Mouse (Mus musculus): ENCODE measurements around the gene Ear2. TPM values are rescaled to one million over a fixed set of nuclear protein-coding genes. Genes with fewer than 3 reads are reported as not detected.
"Not testable (repeated sequence)": the region's sequence is repeated elsewhere in the genome, so short reads cannot be mapped to it uniquely, and the experiment has no call there.

Gene Ear2
- not detected in 2 replicates for polyA plus RNA-seq (2014; fragmentation: Nextera tagmentation; extraction: Ambion mirVana)

DNA sequence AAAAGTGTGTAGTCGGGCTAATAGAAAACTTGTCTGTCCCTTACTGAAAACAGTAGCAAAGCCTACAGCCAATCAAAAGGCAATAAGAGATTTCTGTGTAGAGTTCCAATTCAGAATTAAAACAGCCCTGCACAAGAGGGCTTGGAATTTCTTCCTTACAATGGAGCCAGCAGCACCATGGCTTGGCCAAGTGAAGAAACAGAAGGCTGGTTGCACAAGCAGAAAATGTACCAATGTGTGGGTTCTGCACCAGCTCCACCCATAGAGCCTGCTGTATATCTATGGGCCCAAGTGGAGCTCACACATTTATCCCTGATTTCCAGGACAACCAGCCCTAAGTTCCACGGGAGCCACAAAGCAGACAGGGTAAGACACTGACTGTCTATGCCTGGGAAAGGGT is at the start of gene Ear2:
Ear2 (plus strand) TSS at position 301 of the 400 bp plus-strand sequence.
- H3K27me3 ChIP-seq (ENCODE audit: control insufficient read depth, insufficient read depth, low read length); H3K4me3 ChIP-seq (ENCODE audit: low read depth, low read length); H3K9ac ChIP-seq (replicated peaks; ENCODE audit: low read depth, low read length); H3K4me1 ChIP-seq (ENCODE audit: control insufficient read depth, insufficient read depth, low read length); H3K36me3 ChIP-seq (ENCODE audit: control insufficient read depth, insufficient read depth, low read length); H3K27ac ChIP-seq (ENCODE audit: low read depth, low read length); H3K9me3 ChIP-seq (ENCODE audit: control insufficient read depth, low read length); ATAC-seq (ENCODE audit: low read depth); H3K4me2 ChIP-seq (ENCODE audit: low read depth, low read length): not testable (repeated sequence)
- WGBS = 83% methylated on average over 2 of the region's 2 CpGs

DNA sequence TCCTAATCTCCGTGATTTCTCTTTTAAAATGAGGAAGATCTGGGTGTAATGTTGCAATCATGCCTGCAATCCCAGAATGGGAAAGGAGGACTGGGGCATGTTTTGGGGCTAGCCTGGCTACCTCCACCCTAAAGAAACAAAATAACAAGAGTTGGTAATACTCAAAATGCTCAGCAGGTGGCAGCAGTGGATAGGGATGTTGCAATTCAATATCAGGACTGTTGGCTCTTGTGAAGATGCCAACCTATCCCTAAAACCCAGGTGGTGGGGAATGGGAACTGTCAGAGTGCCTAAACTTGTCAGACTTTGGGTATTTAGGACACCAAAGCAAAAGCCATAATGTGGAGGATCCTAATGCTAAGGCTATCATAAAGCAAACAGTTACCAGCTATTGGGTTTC is 34.6 kb upstream of the Ear2 start:
- not testable (repeated sequence) for H3K9ac ChIP-seq (replicated peaks; ENCODE audit: low read depth, low read length); ATAC-seq (ENCODE audit: low read depth); H3K4me1 ChIP-seq (ENCODE audit: control insufficient read depth, insufficient read depth, low read length); H3K27ac ChIP-seq (ENCODE audit: low read depth, low read length); H3K4me2 ChIP-seq (ENCODE audit: low read depth, low read length); H3K36me3 ChIP-seq (ENCODE audit: control insufficient read depth, insufficient read depth, low read length); H3K27me3 ChIP-seq (ENCODE audit: control insufficient read depth, insufficient read depth, low read length); H3K9me3 ChIP-seq (ENCODE audit: control insufficient read depth, low read length); H3K4me3 ChIP-seq (ENCODE audit: low read depth, low read length)
- 68% methylated on average over 1 of the region's 1 CpGs for WGBS

DNA sequence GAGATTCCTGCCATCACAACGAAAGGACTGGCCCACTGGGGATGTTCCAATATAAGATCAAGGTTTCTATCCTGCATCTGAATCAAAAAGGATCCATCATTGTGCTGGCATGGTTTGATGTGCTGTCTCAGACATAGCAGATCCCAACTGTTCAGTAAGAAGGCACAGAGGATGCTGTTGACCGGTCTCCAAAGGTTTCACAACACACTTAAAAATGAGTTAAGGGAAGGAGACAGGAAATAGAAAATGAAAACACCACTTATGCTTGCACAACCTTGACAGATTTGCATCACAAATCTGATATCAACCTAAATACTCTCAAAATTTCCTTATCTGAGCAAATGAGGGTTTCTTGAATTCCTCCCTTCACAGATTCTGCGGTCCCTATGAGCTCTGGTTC is 31.9 kb upstream of the Ear2 start:
- not testable (repeated sequence) for H3K27me3 ChIP-seq (ENCODE audit: control insufficient read depth, insufficient read depth, low read length); H3K9ac ChIP-seq (replicated peaks; ENCODE audit: low read depth, low read length); H3K4me2 ChIP-seq (ENCODE audit: low read depth, low read length); ATAC-seq (ENCODE audit: low read depth); H3K36me3 ChIP-seq (ENCODE audit: control insufficient read depth, insufficient read depth, low read length); H3K4me3 ChIP-seq (ENCODE audit: low read depth, low read length); H3K9me3 ChIP-seq (ENCODE audit: control insufficient read depth, low read length); H3K4me1 ChIP-seq (ENCODE audit: control insufficient read depth, insufficient read depth, low read length); H3K27ac ChIP-seq (ENCODE audit: low read depth, low read length)
- WGBS = 79% methylated on average over 1 of the region's 3 CpGs

DNA sequence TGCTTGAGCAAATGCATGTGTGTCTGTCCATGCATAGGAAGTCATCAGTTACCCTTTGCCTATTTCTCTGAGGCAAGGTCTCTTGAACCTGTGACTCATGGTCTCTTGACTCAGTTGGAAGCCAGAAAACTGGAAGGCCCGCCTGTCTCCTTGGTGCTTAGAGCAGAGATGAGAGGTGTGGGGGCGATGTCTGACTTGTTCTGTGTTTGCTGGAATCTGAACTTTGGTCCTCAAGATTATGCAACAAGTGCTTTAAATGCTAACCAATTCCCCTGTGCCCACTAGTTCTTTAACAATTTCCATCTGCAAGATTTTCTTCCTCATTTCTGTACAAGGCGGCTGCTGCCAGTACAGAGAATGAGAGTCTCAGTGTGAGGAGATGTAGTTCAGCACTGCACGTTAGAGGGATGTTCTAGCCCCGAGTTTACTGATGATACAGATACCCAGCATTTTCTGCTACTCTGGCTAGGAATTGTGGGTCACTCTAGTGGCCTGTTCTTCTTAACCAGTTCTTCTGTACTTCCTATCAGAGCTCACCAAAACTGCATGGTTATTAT is 24.6 kb upstream of the Ear2 start:
- WGBS = 86% methylated on average over 4 of the region's 5 CpGs
- not testable (repeated sequence) for H3K27me3 ChIP-seq (ENCODE audit: control insufficient read depth, insufficient read depth, low read length); H3K36me3 ChIP-seq (ENCODE audit: control insufficient read depth, insufficient read depth, low read length); H3K4me3 ChIP-seq (ENCODE audit: low read depth, low read length); H3K4me2 ChIP-seq (ENCODE audit: low read depth, low read length); H3K27ac ChIP-seq (ENCODE audit: low read depth, low read length); H3K4me1 ChIP-seq (ENCODE audit: control insufficient read depth, insufficient read depth, low read length); H3K9me3 ChIP-seq (ENCODE audit: control insufficient read depth, low read length); ATAC-seq (ENCODE audit: low read depth); H3K9ac ChIP-seq (replicated peaks; ENCODE audit: low read depth, low read length)

DNA sequence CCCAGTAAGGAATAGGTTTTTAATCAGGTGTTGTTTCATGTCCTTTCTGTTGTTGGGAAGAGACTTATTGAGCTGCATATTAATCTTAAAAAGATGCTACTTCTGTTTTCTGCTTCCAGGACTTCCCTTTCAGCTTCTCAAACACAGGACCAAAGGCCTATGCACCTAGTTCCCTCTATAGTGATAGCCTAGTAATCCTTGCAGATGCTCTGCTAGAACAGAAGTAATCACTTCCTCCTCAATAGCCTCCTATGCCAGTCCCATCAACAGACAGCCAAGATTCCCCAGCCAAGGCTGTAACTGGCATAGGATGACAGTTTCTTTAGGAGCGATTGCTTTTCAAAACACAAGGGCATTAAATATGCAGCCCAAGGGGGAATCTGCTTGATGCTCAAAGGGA is 15.9 kb upstream of the Ear2 start:
- not testable (repeated sequence) for H3K9me3 ChIP-seq (ENCODE audit: control insufficient read depth, low read length); H3K36me3 ChIP-seq (ENCODE audit: control insufficient read depth, insufficient read depth, low read length); H3K4me3 ChIP-seq (ENCODE audit: low read depth, low read length); ATAC-seq (ENCODE audit: low read depth); H3K9ac ChIP-seq (replicated peaks; ENCODE audit: low read depth, low read length); H3K27me3 ChIP-seq (ENCODE audit: control insufficient read depth, insufficient read depth, low read length); H3K27ac ChIP-seq (ENCODE audit: low read depth, low read length); H3K4me2 ChIP-seq (ENCODE audit: low read depth, low read length); H3K4me1 ChIP-seq (ENCODE audit: control insufficient read depth, insufficient read depth, low read length)
- 82% methylated on average over 1 of the region's 1 CpGs for WGBS

DNA sequence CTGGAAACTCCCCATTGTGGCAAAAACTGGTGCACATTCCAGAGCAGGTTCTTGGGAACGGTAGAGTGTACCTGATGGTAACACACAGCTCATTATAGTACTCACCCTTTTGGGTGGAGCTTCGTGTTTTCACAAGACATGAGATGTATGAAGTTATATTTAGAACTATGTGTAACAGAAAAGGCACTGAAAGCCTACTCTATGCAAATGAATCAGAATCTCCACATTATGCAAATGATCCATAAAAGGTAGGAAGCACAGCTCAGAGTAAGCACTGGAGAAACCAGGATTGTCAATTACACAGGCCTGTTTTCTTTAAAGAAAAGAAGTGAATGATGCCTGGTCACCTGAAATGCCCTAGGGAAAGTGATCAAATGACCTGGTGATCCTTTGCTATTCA is 14.9 kb upstream of the Ear2 start:
- not testable (repeated sequence) for H3K27ac ChIP-seq (ENCODE audit: low read depth, low read length); H3K9ac ChIP-seq (replicated peaks; ENCODE audit: low read depth, low read length); H3K4me1 ChIP-seq (ENCODE audit: control insufficient read depth, insufficient read depth, low read length); ATAC-seq (ENCODE audit: low read depth); H3K9me3 ChIP-seq (ENCODE audit: control insufficient read depth, low read length); H3K4me3 ChIP-seq (ENCODE audit: low read depth, low read length); H3K27me3 ChIP-seq (ENCODE audit: control insufficient read depth, insufficient read depth, low read length); H3K4me2 ChIP-seq (ENCODE audit: low read depth, low read length); H3K36me3 ChIP-seq (ENCODE audit: control insufficient read depth, insufficient read depth, low read length)
- WGBS = 76% methylated on average over 2 of the region's 2 CpGs

DNA sequence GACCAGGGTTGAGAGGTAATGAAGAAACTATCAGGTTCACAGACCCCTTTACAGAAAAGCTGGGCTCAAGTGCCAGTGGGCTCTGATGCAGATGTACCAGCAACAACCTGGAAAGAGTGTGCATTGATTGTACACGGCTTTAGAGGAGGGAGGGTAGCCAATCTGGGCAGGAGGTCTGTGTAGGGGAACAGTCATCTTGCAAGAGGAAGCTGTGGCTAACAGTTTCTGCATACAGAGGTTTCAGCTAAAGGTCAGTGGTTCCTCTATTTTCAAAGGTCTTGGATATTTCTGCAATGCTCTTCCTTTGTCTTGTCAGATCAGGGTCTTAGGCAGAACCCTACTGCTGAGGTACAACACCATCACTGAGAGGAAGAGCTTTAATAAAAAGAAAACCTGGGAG is 10.9 kb upstream of the Ear2 start:
- not testable (repeated sequence) for H3K27ac ChIP-seq (ENCODE audit: low read depth, low read length); H3K36me3 ChIP-seq (ENCODE audit: control insufficient read depth, insufficient read depth, low read length); H3K27me3 ChIP-seq (ENCODE audit: control insufficient read depth, insufficient read depth, low read length); H3K4me1 ChIP-seq (ENCODE audit: control insufficient read depth, insufficient read depth, low read length); H3K9me3 ChIP-seq (ENCODE audit: control insufficient read depth, low read length); ATAC-seq (ENCODE audit: low read depth); H3K9ac ChIP-seq (replicated peaks; ENCODE audit: low read depth, low read length); H3K4me2 ChIP-seq (ENCODE audit: low read depth, low read length); H3K4me3 ChIP-seq (ENCODE audit: low read depth, low read length)
- WGBS = 65% methylated on average over 1 of the region's 1 CpGs

DNA sequence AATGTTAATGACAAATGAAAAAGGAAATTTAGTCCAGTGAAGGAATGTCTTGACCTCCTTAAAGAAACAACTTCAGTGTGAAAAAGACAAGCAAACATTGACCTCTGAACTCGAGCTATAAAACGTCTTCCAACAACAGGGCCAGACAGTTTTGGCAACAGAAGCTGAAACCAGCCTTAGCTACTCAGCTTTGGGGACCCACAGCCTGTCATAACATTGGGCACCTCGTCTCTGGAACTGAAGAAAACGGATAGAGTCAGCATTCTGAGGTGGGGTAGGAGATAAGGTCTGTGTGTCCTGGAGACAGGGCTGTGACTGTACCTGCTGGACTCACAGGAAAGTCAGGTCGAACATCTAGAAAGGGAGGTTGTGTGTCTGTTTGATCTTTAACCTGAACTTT is 8.0 kb upstream of the Ear2 start:
- H3K36me3 ChIP-seq (ENCODE audit: control insufficient read depth, insufficient read depth, low read length); H3K4me1 ChIP-seq (ENCODE audit: control insufficient read depth, insufficient read depth, low read length); H3K27me3 ChIP-seq (ENCODE audit: control insufficient read depth, insufficient read depth, low read length); H3K4me3 ChIP-seq (ENCODE audit: low read depth, low read length); H3K4me2 ChIP-seq (ENCODE audit: low read depth, low read length); ATAC-seq (ENCODE audit: low read depth); H3K9ac ChIP-seq (replicated peaks; ENCODE audit: low read depth, low read length); H3K27ac ChIP-seq (ENCODE audit: low read depth, low read length); H3K9me3 ChIP-seq (ENCODE audit: control insufficient read depth, low read length): not testable (repeated sequence)
- WGBS = 71% methylated on average over 5 of the region's 5 CpGs

DNA sequence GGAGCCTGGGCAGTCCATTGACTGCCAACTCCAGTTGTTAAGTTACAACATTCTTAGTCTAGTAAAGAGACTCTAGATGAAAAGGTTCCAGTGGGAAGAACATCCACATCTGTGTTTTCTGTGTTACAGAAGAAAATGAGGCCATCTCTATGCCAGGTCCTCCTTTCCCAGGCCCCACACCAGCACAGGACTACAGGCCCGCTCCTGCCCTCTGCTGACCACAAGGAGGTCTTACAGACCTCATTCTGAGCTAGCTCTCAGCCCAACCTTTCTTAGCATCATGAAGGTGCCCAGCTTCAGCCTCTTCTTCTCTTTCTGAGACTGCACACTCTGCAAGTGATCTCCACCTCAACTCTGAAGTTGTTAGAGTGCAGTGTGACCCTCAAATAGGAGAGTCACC is 2.4 kb upstream of the Ear2 start:
- not testable (repeated sequence) for ATAC-seq (ENCODE audit: low read depth); H3K4me3 ChIP-seq (ENCODE audit: low read depth, low read length); H3K4me2 ChIP-seq (ENCODE audit: low read depth, low read length); H3K36me3 ChIP-seq (ENCODE audit: control insufficient read depth, insufficient read depth, low read length); H3K9ac ChIP-seq (replicated peaks; ENCODE audit: low read depth, low read length); H3K27ac ChIP-seq (ENCODE audit: low read depth, low read length); H3K9me3 ChIP-seq (ENCODE audit: control insufficient read depth, low read length); H3K27me3 ChIP-seq (ENCODE audit: control insufficient read depth, insufficient read depth, low read length); H3K4me1 ChIP-seq (ENCODE audit: control insufficient read depth, insufficient read depth, low read length)
- no CpG with 5 or more reads among the region's 1 CpGs for WGBS

DNA sequence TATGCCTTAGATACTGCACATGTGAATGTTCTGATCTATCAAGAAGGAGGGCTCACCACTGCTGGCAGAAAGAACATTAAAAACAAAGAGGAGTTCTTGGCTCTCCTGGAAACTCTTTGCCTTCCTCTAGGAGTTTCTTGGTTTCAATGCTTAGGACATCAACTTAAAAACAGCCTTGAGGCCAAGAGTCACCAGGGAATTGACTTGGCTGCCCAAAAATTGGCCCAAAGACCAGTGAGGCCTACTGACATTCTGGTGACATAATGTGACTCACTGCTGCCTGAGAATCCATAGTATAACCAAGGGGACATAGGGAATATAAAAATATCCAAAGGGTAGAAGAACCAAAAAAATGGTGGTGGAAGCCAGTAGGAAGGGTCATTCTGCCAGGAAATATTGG is 8.5 kb downstream of the Ear2 start:
- Histone ChIP-seq H3K4me2 (ENCODE audit: low read depth, low read length) (no peak overlapping the region), H3K4me1 (ENCODE audit: control insufficient read depth, insufficient read depth, low read length) (no peaks in the 10 kb centered on the region), H3K27ac (ENCODE audit: low read depth, low read length) (no peak overlapping the region), H3K4me3 (ENCODE audit: low read depth, low read length) (no peak overlapping the region), H3K27me3 (ENCODE audit: control insufficient read depth, insufficient read depth, low read length) (no peaks in the 10 kb centered on the region), H3K9ac (replicated peaks; ENCODE audit: low read depth, low read length) (no peak overlapping the region), H3K36me3 (ENCODE audit: control insufficient read depth, insufficient read depth, low read length) (no peaks in the 10 kb centered on the region), H3K9me3 (ENCODE audit: control insufficient read depth, low read length) (no peaks in the 10 kb centered on the region)
- ATAC-seq (ENCODE audit: low read depth) = no peak

All from neural tube, embryonic 14.5 days (tissue).